Mouse (Mus musculus) spleen, adult 12 weeks (tissue): Measurements from ENCODE around the gene Prkcd.

ENCODE experiments used
- DNase-seq: peaks from one replicate; pipeline ENCODE4 v3.0.0; 2022; ENCODE audit warnings: low spot score

Prkcd gene

GRCm38 (mm10) chr14:30634418-30634817, 8.4 kb upstream of the Prkcd start:
- no peak for DNase-seq

- no peak for DNase-seq
Measured at GRCm38 (mm10) chr14:30633708-30634107, 7.7 kb upstream of the Prkcd start.

- DNase-seq, result no peak
Measured at GRCm38 (mm10) chr14:30631834-30632233, 5.8 kb upstream of the Prkcd start.

- DNase-seq, result no peak
Measured at GRCm38 (mm10) chr14:30630811-30631576, 5.0 kb upstream of the Prkcd start.

- DNase-seq, result no peak
Measured at GRCm38 (mm10) chr14:30629839-30630238, 3.8 kb upstream of the Prkcd start.

- no peak for DNase-seq
Measured at GRCm38 (mm10) chr14:30628235-30628634, 2.2 kb upstream of the Prkcd start.

- no peak for DNase-seq
Measured at GRCm38 (mm10) chr14:30626756-30627742, 1.0 kb upstream of the Prkcd start.

- peak; percentile 42 for DNase-seq
Measured at GRCm38 (mm10) chr14:30625131-30625807, 741 bp downstream of the Prkcd start.

- no peak for DNase-seq
Measured at GRCm38 (mm10) chr14:30624277-30624721, 1.7 kb downstream of the Prkcd start.

GRCm38 (mm10) chr14:30622556-30622955, 3.5 kb downstream of the Prkcd start:
- DNase-seq, result no peak

GRCm38 (mm10) chr14:30622130-30622529, 3.9 kb downstream of the Prkcd start:
- DNase-seq, result no peak

GRCm38 (mm10) chr14:30619982-30620578, 5.9 kb downstream of the Prkcd start:
- no peak for DNase-seq

GRCm38 (mm10) chr14:30618746-30619275, 7.2 kb downstream of the Prkcd start:
- no peak for DNase-seq

- DNase-seq, result no peak
Measured at GRCm38 (mm10) chr14:30616751-30617150, 9.3 kb downstream of the Prkcd start.

- no peak for DNase-seq
Measured at GRCm38 (mm10) chr14:30612962-30613715, 12.9 kb downstream of the Prkcd start.

GRCm38 (mm10) chr14:30612523-30612922, 13.5 kb downstream of the Prkcd start:
- DNase-seq, result peak; percentile 69

- no peak for DNase-seq
Measured at GRCm38 (mm10) chr14:30610940-30611339, 15.1 kb downstream of the Prkcd start.

- DNase-seq, result no peak
Measured at GRCm38 (mm10) chr14:30610304-30610703, 15.7 kb downstream of the Prkcd start.

- no peak for DNase-seq
Measured at GRCm38 (mm10) chr14:30609499-30609898, 16.5 kb downstream of the Prkcd start.

- no peak for DNase-seq
Measured at GRCm38 (mm10) chr14:30608176-30608575, 17.8 kb downstream of the Prkcd start.

GRCm38 (mm10) chr14:30607696-30608095, 18.3 kb downstream of the Prkcd start:
- no peak for DNase-seq
